Mouse (Mus musculus) embryo, embryonic 10 days (tissue): ENCODE data around the gene Mtfp1.
"Not testable (repeated sequence)": the region's sequence is repeated elsewhere in the genome, so short reads cannot be mapped to it uniquely, and the experiment has no call there.

Experiments
- DNase-seq: peaks from one replicate; pipeline ENCODE4 v3.0.0-alpha.2; 2015; ENCODE audit warnings: low spot score

Gene Mtfp1

GRCm38 (mm10) chr11:4114541-4114940, 19.3 kb upstream of the Mtfp1 start:
- DNase-seq, result not testable (repeated sequence)

GRCm38 (mm10) chr11:4113970-4114369, 18.7 kb upstream of the Mtfp1 start:
- no peak for DNase-seq

- no peak for DNase-seq
Observed at GRCm38 (mm10) chr11:4113496-4113895, 18.3 kb upstream of the Mtfp1 start.

GRCm38 (mm10) chr11:4112861-4113260, 17.6 kb upstream of the Mtfp1 start:
- DNase-seq, result no peak

- no peak for DNase-seq
Observed at GRCm38 (mm10) chr11:4112033-4112432, 16.8 kb upstream of the Mtfp1 start.

- DNase-seq, result no peak
Observed at GRCm38 (mm10) chr11:4108691-4109090, 13.4 kb upstream of the Mtfp1 start.

- not testable (repeated sequence) for DNase-seq
Observed at GRCm38 (mm10) chr11:4107901-4108300, 12.7 kb upstream of the Mtfp1 start.

GRCm38 (mm10) chr11:4105444-4105843, 10.2 kb upstream of the Mtfp1 start:
- DNase-seq, result no peak

GRCm38 (mm10) chr11:4104989-4105388, 9.7 kb upstream of the Mtfp1 start:
- no peak for DNase-seq

- no peak for DNase-seq
Observed at GRCm38 (mm10) chr11:4103522-4103921, 8.3 kb upstream of the Mtfp1 start.

- DNase-seq, result no peak
Observed at GRCm38 (mm10) chr11:4101851-4102250, 6.6 kb upstream of the Mtfp1 start.

GRCm38 (mm10) chr11:4099447-4099846, 4.2 kb upstream of the Mtfp1 start:
- no peak for DNase-seq

GRCm38 (mm10) chr11:4098816-4099215, 3.6 kb upstream of the Mtfp1 start:
- no peak for DNase-seq

- DNase-seq, result no peak
Observed at GRCm38 (mm10) chr11:4098120-4098519, 2.9 kb upstream of the Mtfp1 start.

GRCm38 (mm10) chr11:4097091-4097621, 1.9 kb upstream of the Mtfp1 start:
- DNase-seq, result peak; percentile 13

GRCm38 (mm10) chr11:4096054-4096984, 1.1 kb upstream of the Mtfp1 start:
- DNase-seq, result peak; percentile 100

GRCm38 (mm10) chr11:4094378-4095170, 671 bp downstream of the Mtfp1 start:
- DNase-seq, result peak; percentile 87

- no peak for DNase-seq
Observed at GRCm38 (mm10) chr11:4093459-4094377, 1.5 kb downstream of the Mtfp1 start.

GRCm38 (mm10) chr11:4087267-4087666, 8.0 kb downstream of the Mtfp1 start:
- no peak for DNase-seq

GRCm38 (mm10) chr11:4086246-4086645, 9.0 kb downstream of the Mtfp1 start:
- DNase-seq, result no peak

- DNase-seq, result peak; percentile 87
Observed at GRCm38 (mm10) chr11:4083316-4084078, 11.7 kb downstream of the Mtfp1 start.
